Mouse (Mus musculus) heart, embryonic 13.5 days (tissue): ENCODE results near the gene Zbtb16. TPM values are rescaled to one million over a fixed set of nuclear protein-coding genes. Genes with fewer than 3 reads are reported as not detected.
A peak's percentile ranks its signal among the peaks of the same experiment; 100 is the strongest.

ENCODE experiments used
- ATAC-seq: fragments of 200-750 bp; cut with Nextera tagmentation; 2 replicates; pipeline ENCODE4 v1.8.0; 2017; ENCODE audit warnings: moderate TSS enrichment; ENCODE audit not compliant: insufficient number of reproducible peaks, low FRiP score, low TSS enrichment; ENCODE audit errors: extremely low read depth
- H3K27ac ChIP-seq: fragments of 300-500 bp; sonication (generic); replicated peaks from 2 replicates; pipeline ENCODE4 v1.5.1; 2015; ENCODE audit warnings: moderate library complexity, mild to moderate bottlenecking, inconsistent platforms
- H3K27me3 ChIP-seq: fragments of 300-500 bp; sonication (generic); replicated peaks from 2 replicates; pipeline ENCODE4 v1.6.1; 2015; ENCODE audit warnings: mild to moderate bottlenecking, inconsistent platforms
- H3K36me3 ChIP-seq: fragments of 300-500 bp; sonication (generic); 2 replicates; pipeline ENCODE4 v1.6.1; 2015; ENCODE audit warnings: mild to moderate bottlenecking, inconsistent platforms
- H3K4me1 ChIP-seq: fragments of 300-500 bp; sonication (generic); 2 replicates; pipeline ENCODE4 v1.6.1; 2015; ENCODE audit warnings: inconsistent platforms
- H3K4me2 ChIP-seq: fragments of 300-500 bp; sonication (generic); 2 replicates; pipeline ENCODE4 v1.6.1; 2015; ENCODE audit warnings: inconsistent platforms, mild to moderate bottlenecking, moderate library complexity
- H3K4me3 ChIP-seq: fragments of 300-500 bp; sonication (generic); 2 replicates; pipeline ENCODE4 v1.5.1; 2015; ENCODE audit warnings: moderate library complexity, mild to moderate bottlenecking, inconsistent platforms
- H3K9ac ChIP-seq: fragments of 300-500 bp; sonication (generic); 2 replicates; pipeline ENCODE4 v1.6.1; 2015; ENCODE audit warnings: inconsistent platforms, mild to moderate bottlenecking, moderate library complexity
- H3K9me3 ChIP-seq: fragments of 300-500 bp; sonication (generic); 2 replicates; pipeline ENCODE4 v1.6.1; 2016; ENCODE audit warnings: inconsistent platforms
- WGBS: fragments of 180-500 bp; shearing (Covaris S2); methylation state at CpG from one replicate; pipeline ENCODE4 v1.1.7; 2015; ENCODE audit warnings: mixed read lengths; 5-methylcytosine and 5-hydroxymethylcytosine counted together
- polyA plus RNA-seq: library from polyadenylated mRNA; unstranded; fragments of >200 nt; fragmentation: Nextera tagmentation; extraction: Ambion mirVana; gene quantifications from 2 replicates; pipeline ENCODE4 v1.2.1, GENCODE M21; 2015

Gene Zbtb16
- polyA plus RNA-seq, 1 experiment from 2014 or later = 1.1 TPM

GRCm38 (mm10) chr9:48711826-48712225, 124.2 kb downstream of the Zbtb16 start:
- H3K4me1 ChIP-seq = peaks cover 27% of the 10 kb centered on the region
- no peak overlapping the region for H3K9ac ChIP-seq
- whole genome bisulfite sequencing = 58% methylated on average over 5 of the region's 5 CpGs
- no peak overlapping the region for H3K4me2 ChIP-seq
- H3K27ac ChIP-seq = no peak overlapping the region
- no peak overlapping the region for H3K4me3 ChIP-seq
- no peaks in the 10 kb centered on the region for H3K9me3 ChIP-seq
- no peak for ATAC-seq
- H3K36me3 ChIP-seq = no peaks in the 10 kb centered on the region
- 0 out of 2 replicates have a peak, but pooled peaks cover 5% of the 10 kb centered on the region for H3K27me3 ChIP-seq

DNA sequence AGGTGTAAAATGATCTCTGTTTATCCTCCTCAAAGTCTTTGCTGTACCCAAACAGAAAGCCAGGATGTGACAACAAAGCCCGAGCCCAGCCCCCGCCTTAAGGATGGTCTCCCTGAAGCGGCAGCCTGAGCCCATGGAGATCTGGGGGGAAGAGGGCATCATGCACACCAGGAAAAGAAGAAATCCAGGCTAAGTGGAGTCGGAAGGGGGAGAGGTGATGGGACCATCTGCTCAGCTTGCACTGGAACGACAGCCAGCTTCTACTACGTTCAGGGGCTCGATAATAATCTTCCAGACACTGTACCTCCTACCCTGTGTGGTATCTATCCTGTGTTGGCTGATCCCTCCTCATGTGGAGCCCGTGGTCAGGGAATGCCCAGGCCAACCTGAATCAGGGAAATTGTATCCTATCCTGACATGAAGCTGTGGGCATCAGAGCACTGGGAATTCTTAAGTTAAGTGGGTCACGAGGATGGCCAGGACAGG, 124.7 kb downstream of the Zbtb16 start:
- Histone ChIP-seq H3K4me3 (no peak overlapping the region), H3K36me3 (no peaks in the 10 kb centered on the region), H3K27ac (no peak overlapping the region), H3K4me2 (no peak overlapping the region), H3K27me3 (0 out of 2 replicates have a peak, but pooled peaks cover 5% of the 10 kb centered on the region), H3K9me3 (no peaks in the 10 kb centered on the region), H3K9ac (no peak overlapping the region), H3K4me1 (peaks cover 28% of the 10 kb centered on the region)
- no peak for ATAC-seq
- 45% methylated on average over 9 of the region's 9 CpGs for WGBS

- WGBS = 36% methylated on average over 17 of the region's 17 CpGs
- 0 out of 2 replicates have a peak, but pooled peaks cover 5% of the 10 kb centered on the region for H3K27me3 ChIP-seq
- H3K36me3 ChIP-seq = no peaks in the 10 kb centered on the region
- H3K9me3 ChIP-seq = no peaks in the 10 kb centered on the region
- no peak overlapping the region for H3K27ac ChIP-seq
- no peak overlapping the region for H3K9ac ChIP-seq
- H3K4me1 ChIP-seq = peaks cover 28% of the 10 kb centered on the region
- no peak overlapping the region for H3K4me2 ChIP-seq
- H3K4me3 ChIP-seq = no peak overlapping the region
- no peak for ATAC-seq
These were observed 125.4 kb downstream of the Zbtb16 start for GRCm38 (mm10) chr9:48710355-48711295.

DNA sequence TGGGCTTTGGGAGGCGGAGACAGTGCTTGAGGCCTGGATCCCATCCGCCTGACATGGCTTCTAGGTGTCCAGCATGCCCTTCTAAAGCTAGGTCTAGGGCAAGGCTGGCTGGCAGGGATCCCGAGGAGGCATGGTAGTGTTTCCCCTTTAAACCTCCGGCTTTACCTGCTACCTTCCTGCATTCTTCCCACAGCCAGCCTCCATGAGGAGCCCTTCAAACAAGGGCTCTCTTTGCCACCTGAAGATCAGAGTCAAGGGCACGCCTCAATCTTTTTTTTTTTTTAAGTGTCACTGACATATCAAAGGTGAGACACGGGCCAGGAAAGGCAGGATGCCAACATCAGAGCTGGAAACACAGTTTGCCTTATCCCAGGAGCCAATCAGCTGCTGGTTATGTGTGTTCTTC, 128.2 kb downstream of the Zbtb16 start:
- Histone ChIP-seq H3K4me1 (peaks cover 28% of the 10 kb centered on the region), H3K4me3 (no peak overlapping the region), H3K36me3 (no peaks in the 10 kb centered on the region), H3K9me3 (no peaks in the 10 kb centered on the region), H3K4me2 (peak overlapping the region; percentile 22), H3K9ac (no peak overlapping the region), H3K27ac (peak overlapping the region; percentile 81), H3K27me3 (peaks cover 5% of the 10 kb centered on the region; the same call in 1 of the 2 replicates)
- no peak for ATAC-seq
- WGBS = 58% methylated on average over 6 of the region's 6 CpGs

GRCm38 (mm10) chr9:48707134-48707823, 128.7 kb downstream of the Zbtb16 start:
- H3K9ac ChIP-seq = peak overlapping the region; percentile 61
- peak; percentile 40; the same call in 1 of the 2 replicates for ATAC-seq
- 43% methylated on average over 14 of the region's 14 CpGs for WGBS

GRCm38 (mm10) chr9:48701296-48701695, 134.7 kb downstream of the Zbtb16 start:
- Histone ChIP-seq H3K36me3 (no peaks in the 10 kb centered on the region), H3K4me3 (no peak overlapping the region), H3K9ac (no peak overlapping the region), H3K9me3 (no peaks in the 10 kb centered on the region), H3K27ac (no peak overlapping the region), H3K4me2 (no peak overlapping the region), H3K27me3 (peaks cover 15% of the 10 kb centered on the region; the same call in 1 of the 2 replicates), H3K4me1 (peaks cover 9% of the 10 kb centered on the region)
- 67% methylated on average over 4 of the region's 4 CpGs for WGBS
- ATAC-seq = no peak

More at GRCm38 (mm10) chr9:48707134-48707823, 128.7 kb downstream of the Zbtb16 start:
- Histone ChIP-seq H3K4me1 (peaks cover 28% of the 10 kb centered on the region), H3K9me3 (no peaks in the 10 kb centered on the region), H3K27ac (peak overlapping the region; percentile 81), H3K4me2 (peak overlapping the region; percentile 22), H3K36me3 (no peaks in the 10 kb centered on the region), H3K4me3 (no peak overlapping the region), H3K27me3 (peaks cover 5% of the 10 kb centered on the region; the same call in 1 of the 2 replicates)

DNA sequence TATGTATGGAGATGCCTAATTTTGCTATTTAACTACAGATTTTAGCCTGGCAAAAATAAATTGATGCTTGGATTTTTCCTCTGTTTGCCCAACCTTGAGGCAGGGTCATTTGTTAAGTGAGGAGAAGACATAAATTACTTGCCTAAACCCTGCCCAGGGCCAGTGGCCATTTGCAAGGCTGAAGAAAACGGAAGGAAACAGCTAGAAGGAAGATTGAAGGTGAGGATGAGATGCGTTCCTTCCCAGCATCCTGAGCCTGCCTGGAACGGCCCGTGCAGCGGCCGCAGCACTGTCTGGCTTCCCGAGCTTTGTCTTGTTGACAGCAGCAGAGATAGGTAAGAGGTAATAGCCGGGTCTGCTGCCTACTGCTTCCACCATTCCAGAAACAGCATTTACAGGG, 135.2 kb downstream of the Zbtb16 start:
- Histone ChIP-seq H3K4me3 (no peak overlapping the region), H3K4me2 (no peak overlapping the region), H3K36me3 (no peaks in the 10 kb centered on the region), H3K4me1 (peaks cover 14% of the 10 kb centered on the region), H3K27ac (no peak overlapping the region), H3K9ac (no peak overlapping the region), H3K27me3 (peaks cover 15% of the 10 kb centered on the region; the same call in 1 of the 2 replicates), H3K9me3 (no peaks in the 10 kb centered on the region)
- WGBS = 16% methylated on average over 8 of the region's 8 CpGs
- ATAC-seq = no peak

DNA sequence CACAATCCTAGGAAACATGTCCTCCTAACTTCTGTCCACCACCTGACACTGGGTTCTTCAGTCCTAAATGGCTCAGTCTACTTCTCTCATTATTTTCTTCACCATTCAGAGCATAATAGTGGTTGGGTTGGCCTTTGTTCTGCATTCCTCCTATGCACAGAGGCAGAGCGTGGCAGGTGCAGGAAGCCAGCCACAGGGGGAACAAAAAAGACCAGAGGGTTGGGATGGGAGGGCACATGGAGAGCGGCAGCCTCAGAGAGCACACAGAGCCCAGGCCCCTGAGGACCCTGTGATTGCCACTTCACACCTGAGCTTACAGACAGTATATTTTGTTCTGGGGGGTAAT, 138.6 kb downstream of the Zbtb16 start:
- whole genome bisulfite sequencing = 75% methylated on average over 2 of the region's 2 CpGs
- Histone ChIP-seq H3K4me1 (peaks cover 32% of the 10 kb centered on the region), H3K36me3 (no peaks in the 10 kb centered on the region), H3K27ac (no peak overlapping the region), H3K4me3 (no peak overlapping the region), H3K9ac (no peak overlapping the region), H3K27me3 (peaks cover 19% of the 10 kb centered on the region; the same call in 1 of the 2 replicates), H3K9me3 (no peaks in the 10 kb centered on the region), H3K4me2 (no peak overlapping the region)
- no peak for ATAC-seq

DNA sequence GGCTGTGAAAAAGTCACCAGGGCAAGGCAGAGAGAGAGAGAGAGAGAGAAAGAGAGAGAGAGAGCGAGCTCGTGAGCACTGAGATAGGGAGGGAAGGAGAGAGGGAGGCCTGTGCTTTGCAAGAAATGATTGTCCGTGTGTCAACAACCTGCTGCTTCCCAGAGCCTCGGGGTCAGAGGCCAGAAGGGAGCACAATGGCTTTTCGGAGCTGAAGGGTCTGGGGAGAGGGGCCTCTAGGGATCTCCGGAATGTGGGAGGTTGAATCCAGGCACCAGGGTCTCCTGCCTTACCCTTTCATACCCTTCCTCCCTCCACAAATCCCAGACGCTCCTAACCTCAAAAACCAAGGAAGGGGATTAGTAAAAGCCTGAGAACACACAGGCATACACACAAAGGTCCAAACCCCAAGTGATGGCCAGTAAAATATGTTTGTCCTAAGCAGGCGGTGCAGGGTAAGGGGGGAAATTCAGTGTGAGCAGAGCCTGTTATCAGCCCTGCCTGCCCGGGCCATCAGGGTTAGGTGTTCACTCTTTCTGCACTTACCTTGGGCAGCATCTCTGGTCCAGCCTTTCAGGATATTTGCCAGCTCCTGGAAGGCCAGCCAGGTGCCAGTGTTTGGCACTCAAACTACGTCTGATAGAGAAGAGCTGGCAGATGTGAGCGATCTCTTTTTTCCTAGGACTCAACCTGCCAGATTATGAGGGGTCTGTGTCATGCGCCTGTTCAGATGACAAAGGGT, 139.1 kb downstream of the Zbtb16 start:
- no peaks in the 10 kb centered on the region for H3K36me3 ChIP-seq
- ATAC-seq = no peak
- 47% methylated on average over 12 of the region's 12 CpGs for WGBS
- no peak overlapping the region for H3K9ac ChIP-seq
- no peaks in the 10 kb centered on the region for H3K9me3 ChIP-seq
- H3K27me3 ChIP-seq = peaks cover 19% of the 10 kb centered on the region; the same call in 1 of the 2 replicates
- H3K27ac ChIP-seq = no peak overlapping the region
- H3K4me1 ChIP-seq = peaks cover 32% of the 10 kb centered on the region
- H3K4me2 ChIP-seq = no peak overlapping the region
- H3K4me3 ChIP-seq = no peak overlapping the region

- H3K4me1 ChIP-seq = peaks cover 32% of the 10 kb centered on the region
- H3K27me3 ChIP-seq = peaks cover 18% of the 10 kb centered on the region; the same call in 1 of the 2 replicates
- H3K9me3 ChIP-seq = no peaks in the 10 kb centered on the region
- no peak overlapping the region for H3K4me2 ChIP-seq
- 37% methylated on average over 4 of the region's 4 CpGs for WGBS
- H3K9ac ChIP-seq = peak overlapping the region; percentile 33; the same call in 1 of the 2 replicates
- ATAC-seq = no peak
- H3K4me3 ChIP-seq = no peak overlapping the region
- H3K36me3 ChIP-seq = no peaks in the 10 kb centered on the region
- no peak overlapping the region for H3K27ac ChIP-seq
These were observed 139.7 kb downstream of the Zbtb16 start for GRCm38 (mm10) chr9:48696330-48696729.
